Mouse (Mus musculus): ENCODE results near the gene Ddx1.
"Not testable (repeated sequence)": the region's sequence is repeated elsewhere in the genome, so short reads cannot be mapped to it uniquely, and the experiment has no call there.

The Ddx1 gene

DNA sequence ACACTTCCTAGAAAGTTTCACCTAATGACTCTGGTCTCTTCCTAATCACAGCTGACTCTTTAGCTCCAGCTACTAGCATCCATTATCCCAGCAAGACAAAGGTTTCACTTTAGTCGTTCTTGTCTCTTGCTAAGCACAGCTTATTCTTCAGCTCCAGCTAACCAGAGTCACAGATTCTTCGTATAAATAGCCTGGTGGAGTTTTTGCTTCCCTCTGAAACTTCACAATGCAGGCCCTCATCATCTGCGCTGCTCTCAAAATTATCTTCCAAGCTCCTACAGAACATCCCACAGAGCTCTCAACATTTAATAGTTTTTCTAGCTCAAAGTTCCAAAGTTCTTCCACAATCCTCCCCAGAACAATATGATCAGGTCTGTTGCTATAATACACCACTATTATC, 43.3 kb downstream of the Ddx1 start:
- DNase-seq (ENCODE audit: low spot score in 2 of 2) = no peak

DNA sequence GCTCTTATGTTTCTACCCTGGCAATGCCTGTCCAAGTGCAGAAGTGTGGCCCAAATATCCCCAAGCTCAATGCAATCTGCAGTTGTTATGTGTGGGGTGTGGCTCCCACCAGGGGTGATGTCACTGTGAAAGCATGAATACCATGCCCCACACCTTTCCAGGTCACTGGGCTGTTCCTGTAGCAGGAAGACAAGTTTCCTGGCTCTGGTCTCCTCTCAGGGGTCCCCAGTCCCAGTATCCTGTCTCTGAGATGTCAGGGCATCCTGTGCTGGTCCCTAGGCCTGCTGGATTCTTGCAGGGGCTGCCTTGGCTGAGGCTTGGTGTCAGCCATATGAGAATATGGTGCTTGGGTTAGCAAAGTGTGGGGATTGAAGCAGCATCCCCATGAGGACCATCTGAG, 46.7 kb downstream of the Ddx1 start:
- DNase-seq (ENCODE audit: low spot score in 2 of 2) = no peak

DNA sequence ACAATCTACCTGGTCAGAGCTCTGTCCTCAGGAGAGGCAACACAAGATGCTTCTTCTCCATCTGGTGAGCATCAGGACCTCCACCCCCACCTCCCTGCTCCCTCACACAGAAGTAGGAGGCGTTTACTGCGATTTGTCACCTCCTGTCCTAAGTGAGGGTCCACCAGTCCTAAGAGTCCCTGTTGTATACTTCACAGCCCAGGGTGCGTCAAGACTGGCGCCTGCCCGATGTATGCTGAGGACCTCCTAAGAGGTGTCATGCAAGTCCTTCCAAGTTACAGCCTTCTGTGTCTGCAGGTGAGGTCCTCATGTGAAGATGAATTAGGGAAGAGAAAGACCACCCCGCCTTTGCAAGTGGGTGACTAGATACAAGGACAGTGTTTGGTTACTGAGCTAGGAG, 48.4 kb downstream of the Ddx1 start:
- DNase-seq (ENCODE audit: low spot score in 2 of 2) = no peak

DNA sequence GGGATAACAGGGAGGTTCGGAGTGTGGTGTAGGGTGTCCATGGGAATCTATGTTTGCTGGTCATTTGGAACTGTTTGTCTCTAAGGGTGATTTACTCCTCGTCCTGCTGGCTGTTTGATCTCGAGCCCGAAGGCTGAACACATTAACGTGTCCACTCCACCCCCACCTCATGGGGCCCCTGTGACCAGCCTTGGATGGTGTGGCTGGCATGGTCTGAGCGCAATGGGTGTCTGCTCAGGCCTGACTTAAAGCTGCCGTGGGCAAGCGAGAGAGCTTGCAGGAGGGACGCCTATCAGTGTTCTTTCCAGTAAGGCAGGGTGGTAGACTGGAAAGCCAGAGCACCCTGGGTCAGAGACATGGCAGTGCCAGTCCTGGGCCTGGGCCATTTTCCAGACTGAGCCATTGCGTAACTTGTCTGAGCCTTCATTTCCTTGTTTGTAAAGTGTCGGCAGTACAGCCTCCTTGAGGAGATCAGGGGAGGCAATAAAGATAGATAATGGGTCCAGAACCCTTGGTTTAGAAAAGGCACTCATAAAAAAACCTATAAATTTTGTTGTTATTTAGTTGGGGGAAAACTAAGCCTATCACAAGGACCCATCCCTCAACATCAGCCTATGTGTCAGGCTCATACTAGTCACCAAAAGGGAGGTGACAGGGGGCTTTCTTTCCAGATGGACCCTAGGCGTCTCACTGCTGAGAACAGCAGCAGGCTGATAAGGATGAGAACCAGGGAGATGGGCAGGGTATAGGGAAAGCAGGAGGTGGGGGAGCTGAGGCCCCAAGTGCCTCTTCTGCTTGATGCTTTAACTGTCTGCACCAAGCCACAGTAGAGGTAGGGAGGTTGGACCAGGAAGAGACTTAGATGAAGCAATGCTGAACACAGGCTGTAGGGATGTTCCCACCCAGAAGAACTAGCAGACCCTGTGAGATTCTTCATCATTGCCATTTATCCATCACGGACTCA, 49.4 kb downstream of the Ddx1 start:
- no peak for DNase-seq (ENCODE audit: low spot score in 2 of 2)

DNA sequence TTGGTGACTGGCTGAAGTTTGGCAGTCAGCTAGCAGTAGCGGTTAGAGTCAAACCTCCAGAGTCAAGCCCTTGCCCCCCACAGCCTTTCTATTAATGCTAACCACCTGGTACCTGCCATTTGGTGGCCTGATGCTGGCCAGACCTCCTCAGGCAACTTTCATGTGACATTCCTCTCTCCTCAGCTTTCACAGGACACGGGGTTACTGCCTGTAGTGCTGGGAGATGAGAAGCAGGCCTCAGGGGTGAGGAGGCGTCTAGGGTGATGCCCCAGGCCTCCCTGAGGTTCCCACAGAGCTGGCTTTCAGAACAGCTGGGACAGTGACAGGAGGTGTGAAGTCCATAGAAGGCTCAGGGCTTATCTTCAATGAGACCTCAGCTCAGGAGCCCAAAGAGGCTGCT, 50.9 kb downstream of the Ddx1 start:
- DNase-seq (ENCODE audit: low spot score in 2 of 2) = no peak

DNA sequence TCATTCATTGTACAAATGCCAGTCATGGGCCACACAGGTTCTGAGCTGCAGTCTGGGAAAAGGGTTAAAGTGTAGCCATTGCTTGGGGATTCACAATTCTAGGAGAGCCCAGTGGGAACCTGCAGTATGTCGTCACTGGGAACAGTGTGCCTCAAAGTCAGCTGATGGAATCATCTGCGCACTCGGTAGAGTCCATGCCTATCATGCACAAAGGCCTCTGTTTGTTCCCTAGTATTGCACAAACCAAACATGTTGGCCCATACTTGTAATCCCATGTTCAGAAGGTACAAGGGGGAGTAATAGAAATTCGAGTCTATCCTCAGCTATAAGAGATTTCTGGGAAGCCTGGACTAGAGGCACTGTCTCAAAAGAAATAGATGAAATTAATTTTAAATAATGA, 52.9 kb downstream of the Ddx1 start:
- no peak for DNase-seq (ENCODE audit: low spot score in 2 of 2)

DNA sequence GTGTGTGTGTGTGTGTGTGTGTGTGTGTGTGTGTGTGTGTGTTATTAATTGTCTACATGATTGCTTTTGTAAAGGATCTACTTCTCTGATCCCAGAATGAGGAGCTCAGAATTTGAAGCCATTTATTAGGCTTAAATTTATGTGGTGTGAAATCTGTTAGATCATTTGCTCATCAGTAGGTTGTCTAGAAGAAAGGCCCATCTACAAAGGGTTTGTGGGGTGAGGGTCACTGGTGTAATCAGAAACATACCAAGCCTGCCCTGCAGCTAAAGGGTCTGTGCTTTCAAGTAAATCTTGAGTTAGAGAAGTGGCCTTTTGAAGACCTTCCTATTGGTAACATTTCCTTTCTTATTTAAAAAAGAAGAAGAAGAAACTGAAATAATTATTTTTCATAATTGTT, 53.5 kb downstream of the Ddx1 start:
- no peak for DNase-seq (ENCODE audit: low spot score in 2 of 2)

DNA sequence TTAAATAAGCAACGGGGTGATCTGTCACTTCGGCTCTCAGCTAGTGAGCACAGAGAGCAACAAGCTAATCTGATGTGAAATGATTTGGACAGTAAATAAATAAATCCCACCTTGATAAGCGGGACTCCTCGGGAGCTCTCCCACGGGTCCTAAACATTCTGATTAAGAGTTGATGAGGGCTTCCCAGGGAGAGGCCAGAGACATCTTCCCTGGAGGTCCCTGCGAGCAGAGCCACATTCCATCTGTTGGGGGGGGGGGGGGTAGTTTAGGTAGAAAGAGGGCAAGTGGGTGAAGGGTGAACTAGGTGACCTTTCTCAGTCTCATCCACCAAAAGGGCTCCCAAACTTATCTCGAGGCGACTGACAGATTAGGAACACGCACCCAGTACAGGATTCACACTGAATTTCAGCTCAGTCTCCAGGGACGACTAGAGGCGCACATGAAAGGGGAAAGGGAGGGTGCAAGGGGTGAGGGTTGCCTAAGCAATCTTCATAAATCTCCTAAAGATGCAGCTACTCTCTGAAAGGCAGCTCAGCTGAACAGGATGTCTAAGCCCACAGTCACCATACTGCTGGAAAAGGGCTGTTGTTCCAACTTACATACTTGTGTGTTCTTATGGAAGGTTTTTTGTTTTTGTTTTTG, 60.8 kb downstream of the Ddx1 start:
- DNase-seq (ENCODE audit: low spot score in 2 of 2) = no peak

DNA sequence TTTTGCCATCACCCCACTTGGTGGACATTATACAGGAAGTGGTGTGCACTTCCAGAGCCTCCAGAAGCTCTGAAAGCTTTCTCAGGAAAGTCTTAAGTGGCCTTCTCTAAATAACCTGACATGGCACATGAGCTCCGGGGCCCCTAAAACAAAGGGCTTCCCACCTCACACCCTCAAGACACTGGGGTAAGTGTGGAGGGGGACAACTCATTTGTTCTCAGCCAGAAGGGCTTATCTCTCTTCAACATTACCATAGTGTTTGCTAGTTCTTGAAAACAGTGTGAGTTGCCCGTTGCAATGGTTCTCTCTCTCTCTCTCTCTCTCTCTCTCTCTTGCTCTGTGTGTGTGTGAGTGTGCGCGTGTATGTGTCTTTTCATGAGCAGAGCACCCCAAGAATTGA, 62.8 kb downstream of the Ddx1 start:
- DNase-seq (ENCODE audit: low spot score in 2 of 2) = no peak

DNA sequence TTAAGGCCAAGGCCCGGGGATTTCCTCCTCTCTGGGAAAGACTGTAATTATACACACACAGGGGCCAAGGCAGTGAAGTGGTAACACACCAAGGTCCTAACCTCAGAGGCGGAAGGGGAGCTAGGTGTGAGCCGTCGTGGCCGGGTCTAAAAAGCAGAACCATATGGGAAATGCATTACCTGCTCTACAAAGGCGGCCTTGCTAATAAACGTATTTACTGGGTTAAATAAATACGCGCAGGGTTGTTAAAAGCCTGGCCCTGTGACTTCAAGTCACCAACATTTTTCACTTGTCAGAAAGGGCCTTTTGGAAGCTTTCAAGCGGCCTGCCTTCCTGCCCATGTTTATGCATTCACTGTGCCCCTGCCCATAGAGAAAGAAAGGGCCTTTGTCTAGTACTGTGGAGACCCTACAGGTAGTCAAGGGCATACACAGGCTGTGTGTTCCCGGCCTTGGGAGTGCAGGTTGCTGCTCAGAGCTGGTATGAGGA, 64.1 kb downstream of the Ddx1 start:
- no peak for DNase-seq (ENCODE audit: low spot score in 2 of 2)

DNA sequence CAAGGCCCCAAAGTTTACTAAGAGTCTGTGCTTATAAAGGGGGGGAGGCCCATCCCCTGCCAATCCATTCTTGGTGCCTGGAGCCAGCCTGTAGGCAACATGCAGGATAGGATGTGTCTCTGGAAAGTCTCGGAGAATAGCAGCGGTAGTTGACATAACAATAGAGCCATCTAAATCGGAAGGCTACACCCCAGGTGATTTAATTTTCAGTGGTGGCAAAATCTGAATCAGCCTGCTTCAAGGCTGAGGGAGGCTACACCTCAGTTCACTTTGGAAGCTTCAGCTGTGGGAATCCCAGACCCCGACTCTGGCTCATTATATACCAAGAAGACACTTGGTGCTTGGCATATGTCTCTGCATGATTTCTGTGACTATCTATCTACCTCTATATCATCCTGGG, 64.9 kb downstream of the Ddx1 start:
- DNase-seq (ENCODE audit: low spot score in 2 of 2) = not testable (repeated sequence)

DNA sequence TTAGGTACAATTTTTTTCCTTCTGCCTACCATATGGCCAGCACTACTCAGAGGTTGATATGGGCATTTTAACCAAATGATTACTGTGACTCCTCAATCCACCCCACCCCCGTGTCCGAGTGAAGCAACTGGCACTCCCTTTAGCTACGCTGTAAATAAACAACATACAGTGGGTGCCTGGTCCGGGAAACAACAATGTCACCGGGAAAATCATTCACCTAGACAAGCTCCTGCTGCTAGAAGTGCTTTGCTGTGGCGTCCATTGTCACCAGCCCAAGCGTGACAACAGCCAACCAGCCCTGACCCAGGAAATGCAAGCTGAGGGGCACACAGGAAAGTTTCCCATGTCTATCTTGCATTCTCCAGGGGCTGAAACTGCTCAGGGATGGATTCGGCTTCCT, 66.8 kb downstream of the Ddx1 start:
- no peak for DNase-seq (ENCODE audit: low spot score in 2 of 2)

DNA sequence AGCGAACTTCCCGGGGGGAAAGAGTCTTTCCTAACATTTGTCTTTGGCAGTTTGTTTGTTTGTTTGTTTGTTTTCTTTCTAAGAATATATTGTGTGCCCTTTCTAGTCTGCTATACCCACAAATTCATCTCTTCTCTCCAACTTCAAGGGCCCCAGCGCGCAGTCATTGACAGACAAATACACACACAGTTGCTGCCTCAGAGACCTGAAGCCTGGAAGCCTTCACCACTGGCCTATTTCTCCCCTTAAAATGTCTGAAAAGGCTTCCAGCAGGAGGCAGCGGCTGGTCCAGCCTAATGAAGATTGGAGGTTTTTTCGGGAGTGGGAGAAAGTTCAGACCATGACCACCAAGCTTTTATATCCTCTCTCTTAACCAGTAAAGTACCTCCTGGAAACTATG, 67.3 kb downstream of the Ddx1 start:
- no peak for DNase-seq (ENCODE audit: low spot score in 2 of 2)

DNA sequence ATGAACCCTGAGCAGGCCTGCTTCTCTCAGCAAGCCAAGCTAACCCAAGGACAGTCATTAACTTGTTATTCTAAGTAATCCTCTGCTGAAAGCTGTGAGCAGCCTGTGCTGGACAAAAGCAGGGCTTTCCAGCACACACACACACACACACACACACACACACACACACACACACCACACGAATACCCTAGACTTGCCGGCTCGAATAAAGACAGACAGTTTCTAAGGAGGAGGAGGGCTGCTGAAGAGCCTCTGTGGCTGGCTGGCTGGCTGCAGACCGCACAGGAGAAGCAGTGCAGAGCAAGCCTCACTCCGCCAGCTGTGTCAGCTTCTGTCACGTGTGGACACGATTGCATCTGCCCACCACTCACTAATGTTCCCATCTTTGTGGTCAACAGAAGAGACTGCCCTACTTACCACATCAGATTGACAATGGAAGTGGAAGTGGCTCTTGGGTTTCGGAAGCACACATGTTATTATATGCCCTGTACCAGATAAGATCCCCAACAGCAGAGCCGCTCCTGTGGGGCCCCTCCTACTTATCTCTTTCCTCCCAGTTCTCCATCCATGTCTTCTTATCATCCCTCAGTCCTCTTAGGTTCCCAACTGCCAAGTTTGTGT, 68.2 kb downstream of the Ddx1 start:
- DNase-seq (ENCODE audit: low spot score in 2 of 2) = no peak

DNA sequence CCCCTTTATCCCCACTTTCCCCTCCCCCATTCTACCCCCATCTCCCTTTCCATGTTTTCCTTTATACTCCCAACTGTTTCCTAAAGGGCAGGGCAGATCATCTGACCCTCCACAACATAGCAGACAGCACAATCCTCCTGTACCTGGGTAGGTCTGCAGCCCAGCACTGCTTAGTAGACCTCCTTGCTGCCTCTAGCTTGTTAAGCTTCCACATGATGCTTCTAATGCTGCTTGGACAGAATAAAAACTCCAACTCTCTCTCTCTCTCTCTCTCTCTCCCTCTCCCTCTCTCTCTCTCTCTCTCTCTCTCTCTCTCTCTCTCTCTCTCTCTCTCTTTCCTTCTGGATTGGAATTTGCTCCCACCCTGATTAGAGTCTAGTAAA, 68.7 kb downstream of the Ddx1 start:
- DNase-seq (ENCODE audit: low spot score in 2 of 2) = no peak

DNA sequence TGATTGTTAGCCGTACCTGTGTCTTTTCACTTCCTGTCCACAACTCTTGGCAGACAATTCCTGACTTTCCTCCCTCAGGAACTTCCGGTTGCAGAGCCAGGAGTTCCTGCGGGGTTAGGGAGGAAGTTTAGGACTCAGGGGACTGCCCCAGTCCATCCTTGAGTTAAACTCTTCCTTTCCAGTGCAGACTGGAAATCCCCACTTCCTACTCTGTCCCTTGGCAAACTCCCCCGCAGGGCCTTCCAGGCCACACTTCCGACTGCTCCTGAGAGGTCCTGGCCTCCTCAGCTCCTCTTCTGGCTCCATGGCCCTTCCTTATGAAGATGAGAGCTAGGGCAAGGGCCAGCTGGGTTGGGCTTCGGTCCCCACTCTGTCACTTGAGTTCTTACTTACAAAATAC, 71.4 kb downstream of the Ddx1 start:
- no peak for DNase-seq (ENCODE audit: low spot score in 2 of 2)

DNA sequence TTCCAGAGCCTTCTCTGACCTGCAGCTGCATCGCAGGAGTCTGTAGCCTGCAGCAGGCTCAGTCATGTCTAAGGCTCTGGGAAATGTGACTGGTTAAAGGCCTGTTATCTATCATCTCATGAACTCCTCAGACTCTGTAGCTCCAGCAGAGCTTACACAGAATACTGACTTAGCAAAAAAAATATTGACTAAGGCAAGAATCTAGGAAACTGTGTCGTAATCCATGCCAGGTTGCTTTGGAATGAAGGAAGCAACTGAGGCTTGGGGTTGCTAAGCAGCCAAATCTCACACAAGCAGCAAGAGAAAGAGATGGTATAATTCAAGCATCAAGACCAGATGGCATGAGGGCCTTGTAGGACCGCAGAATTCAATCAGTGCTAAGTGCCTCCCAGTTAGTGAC, 72.1 kb downstream of the Ddx1 start:
- DNase-seq (ENCODE audit: low spot score in 2 of 2) = no peak

DNA sequence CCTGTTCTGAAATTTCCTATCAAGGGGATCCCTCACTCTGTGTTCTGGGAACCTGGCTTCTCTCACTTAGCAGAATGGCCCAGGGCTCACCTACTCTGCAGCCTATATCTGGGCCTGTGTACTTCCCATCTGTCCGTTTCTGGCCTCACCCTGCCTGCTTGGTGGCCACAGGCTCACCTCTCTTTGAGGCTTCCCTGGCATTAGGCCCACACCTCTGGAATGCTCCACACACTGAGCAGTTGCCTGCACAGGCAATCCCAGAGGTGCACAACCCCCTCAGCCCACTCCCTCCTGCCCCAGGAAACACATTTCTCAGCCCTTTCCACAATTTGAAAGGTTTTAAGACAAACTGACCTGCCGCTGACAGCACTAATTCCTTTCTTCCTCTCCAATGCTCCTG, 72.9 kb downstream of the Ddx1 start:
- no peak for DNase-seq (ENCODE audit: low spot score in 2 of 2)

DNA sequence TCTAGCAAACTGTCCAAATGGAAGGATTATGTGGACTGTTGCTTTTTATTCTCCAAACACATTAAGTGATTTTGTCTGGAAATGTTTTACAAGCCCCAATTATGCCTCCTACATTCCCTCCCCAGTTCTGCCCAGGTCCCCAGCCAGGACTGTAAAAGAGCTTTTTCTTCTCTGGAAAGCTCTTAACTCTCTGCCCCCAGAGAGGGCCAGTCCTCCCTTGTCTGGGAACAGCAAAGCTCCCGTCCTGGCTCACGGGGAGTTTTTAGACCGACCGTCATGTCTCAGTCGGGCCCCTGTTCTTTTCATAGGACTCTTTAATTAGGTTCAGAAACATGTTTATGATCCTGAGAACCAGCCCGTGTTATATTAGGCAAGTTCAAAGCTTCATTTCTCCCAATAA, 75.0 kb downstream of the Ddx1 start:
- DNase-seq (ENCODE audit: low spot score in 2 of 2) = no peak

DNA sequence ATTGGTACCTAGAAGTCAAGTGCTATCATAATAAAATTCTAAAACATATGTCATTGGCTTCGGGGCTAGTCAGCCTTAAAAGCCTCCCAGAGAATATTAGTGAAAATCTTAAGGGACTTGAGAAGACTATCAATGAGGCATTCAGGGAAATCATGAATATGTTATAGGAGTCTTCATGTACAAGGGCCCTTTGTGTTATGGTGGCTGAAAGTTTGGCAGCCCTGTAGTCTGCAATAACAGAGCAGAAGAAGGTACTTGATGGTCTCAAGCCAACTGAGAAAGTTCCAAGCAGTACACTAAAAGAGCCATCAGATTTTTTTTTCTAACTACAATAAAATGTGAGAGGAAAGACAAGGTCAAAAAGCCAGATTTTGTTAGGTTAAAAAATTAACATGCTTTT, 80.9 kb downstream of the Ddx1 start:
- no peak for DNase-seq (ENCODE audit: low spot score in 2 of 2)

DNA sequence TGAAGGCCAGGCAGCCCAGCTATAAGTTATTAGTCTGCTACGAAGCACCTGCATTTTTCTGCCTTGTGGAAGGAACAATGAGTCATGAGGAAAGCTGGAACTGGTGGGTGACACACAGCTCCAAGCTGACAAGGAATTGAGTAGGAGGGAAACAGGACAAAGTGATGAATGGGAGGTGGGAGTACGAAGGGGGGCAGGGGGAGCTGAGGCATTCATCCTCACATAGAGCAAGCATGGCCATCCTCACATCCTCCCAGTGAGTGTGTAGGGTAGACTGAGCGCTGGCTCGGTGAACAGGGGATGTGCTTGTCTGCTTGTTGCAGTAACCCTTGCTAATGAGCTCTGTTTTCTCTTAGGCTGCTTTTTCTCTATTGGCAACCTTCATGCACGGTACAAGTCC, 81.9 kb downstream of the Ddx1 start:
- DNase-seq (ENCODE audit: low spot score in 2 of 2) = no peak

All from thymus, postnatal 10 days (tissue).